Mouse (Mus musculus) testis, adult 2 months (tissue): Measurements from ENCODE around the gene Tnrc6c.

ENCODE experiments used
- CTCF ChIP-seq: fragments of 200-500 bp; IDR thresholded peaks from 2 replicates; pipeline ENCODE4 v1.5.1; 2012; ENCODE audit warnings: low read depth, mild to moderate bottlenecking, inconsistent platforms, low read length, moderate library complexity; ENCODE audit not compliant: control insufficient read depth, insufficient read depth, insufficient replicate concordance
- POLR2A ChIP-seq: fragments of 200-500 bp; IDR thresholded peaks from 2 replicates; pipeline ENCODE4 v1.6.1; 2012; ENCODE audit warnings: low read depth, mild to moderate bottlenecking, inconsistent platforms, low read length, moderate library complexity; ENCODE audit not compliant: control insufficient read depth

DNA sequence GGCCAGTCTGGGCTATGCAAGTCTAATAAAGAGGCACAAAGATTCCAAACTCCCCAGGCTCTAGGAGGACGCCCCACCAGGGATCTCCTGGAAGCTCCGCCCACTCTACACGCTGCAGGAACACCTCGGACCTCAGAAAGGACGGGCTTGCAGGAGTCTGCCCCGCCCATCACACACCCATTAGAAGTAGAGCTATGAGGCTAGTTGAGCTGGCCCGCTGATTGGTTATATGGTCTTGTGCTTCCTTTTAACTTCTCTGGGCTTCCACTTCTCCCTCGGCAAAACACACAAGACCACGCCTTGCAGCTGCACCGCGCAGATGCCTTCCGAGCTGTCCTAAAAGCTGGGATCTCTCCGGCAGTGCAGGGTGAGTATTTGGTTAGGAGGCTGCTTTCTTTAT is 43.0 kb upstream of the Tnrc6c start:
- TF ChIP-seq POLR2A (no peak), CTCF (no peak)
